Mouse (Mus musculus): ENCODE results near the gene Irs4.

Irs4 gene

DNA sequence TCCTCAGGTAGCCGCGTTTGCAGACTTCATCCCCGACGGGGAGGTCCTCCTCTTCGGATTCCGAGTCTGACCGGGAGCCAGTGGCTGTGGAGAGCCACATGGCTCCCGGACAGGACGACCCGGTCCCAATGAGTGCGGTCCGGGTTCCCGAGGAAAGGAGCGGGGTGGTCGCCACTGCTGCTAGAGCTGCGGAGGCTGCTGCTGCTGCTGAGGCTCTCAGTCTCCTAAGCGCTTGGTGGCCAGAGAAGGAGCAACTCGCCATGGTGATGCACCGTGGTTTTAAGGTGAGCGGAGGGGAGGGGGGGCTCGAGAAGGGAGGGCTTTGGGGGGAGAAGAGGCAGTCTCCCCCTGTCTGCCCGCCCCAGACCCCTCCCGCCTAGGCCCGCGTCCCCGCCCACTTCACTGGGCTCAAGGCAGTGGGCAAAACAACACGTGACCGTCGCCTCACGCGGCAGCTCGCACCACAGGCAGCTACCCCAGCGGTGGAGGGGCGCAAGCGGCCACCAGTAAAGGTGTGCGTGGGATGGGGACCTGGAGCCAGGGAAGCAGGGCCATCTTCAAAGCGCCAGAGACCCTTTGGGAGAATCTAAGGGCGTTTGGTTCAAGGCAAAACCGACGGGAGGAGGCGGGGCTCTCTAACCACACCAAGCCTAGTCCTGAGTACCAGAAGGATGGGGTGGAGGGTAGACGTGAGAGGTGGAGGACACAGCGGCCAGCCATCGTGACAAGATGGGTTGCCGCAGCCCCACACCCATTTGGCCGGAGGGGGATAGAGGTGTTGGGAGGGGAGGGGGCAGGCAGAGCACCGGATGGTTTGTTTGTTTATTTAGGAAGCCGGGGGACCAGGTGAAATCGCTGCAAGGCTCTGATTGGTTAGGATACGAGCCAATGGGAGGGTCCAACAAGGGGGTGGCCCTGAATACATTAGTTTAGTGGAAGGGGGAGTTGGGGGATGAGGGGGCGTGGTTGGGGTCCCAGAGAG lies at the start of gene Irs4:
Gene Irs4 (minus strand): TSS at position 327 of the 982 bp plus-strand sequence.
- no peak for DNase-seq (ENCODE audit: low spot score)

DNA sequence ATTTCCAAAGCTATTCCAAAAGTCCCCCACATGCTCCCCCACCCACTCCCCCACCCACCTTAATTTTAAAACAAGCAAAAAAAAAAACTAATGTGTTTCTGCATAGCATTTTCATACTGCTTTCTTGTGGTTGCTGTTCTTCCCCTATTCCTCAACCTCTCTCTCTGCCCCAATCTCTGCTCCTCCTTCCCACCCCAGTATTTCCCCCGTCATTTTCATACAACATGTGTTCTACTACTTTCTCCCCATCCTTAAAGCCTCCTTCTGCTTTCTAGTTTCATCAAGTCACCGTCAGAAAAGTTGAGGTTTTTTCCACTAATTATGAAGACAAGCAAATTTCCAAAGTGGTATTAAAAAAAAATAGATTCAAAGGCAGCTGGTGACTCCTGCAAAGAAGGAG lies 25.3 kb upstream of the Irs4 start:
- no peak for DNase-seq (ENCODE audit: low spot score)

DNA sequence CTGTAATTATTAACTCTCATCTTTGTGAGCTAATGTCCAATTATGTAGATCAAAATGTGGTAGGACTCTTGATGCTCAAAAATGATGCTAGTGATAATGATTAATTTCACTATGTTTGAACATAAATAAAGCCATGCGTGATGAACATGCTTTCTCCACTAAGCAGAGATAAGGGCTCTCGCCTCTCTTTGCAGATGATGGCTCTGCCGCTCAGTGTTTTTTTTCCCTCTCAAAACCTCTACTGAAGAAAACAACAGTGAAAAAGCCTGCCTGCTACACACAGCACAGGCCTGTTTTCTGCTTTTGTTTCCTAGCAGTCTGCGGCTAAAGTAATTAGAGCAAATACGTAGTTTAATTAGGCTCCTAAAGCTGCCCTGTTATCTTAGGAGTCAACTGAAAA lies 4.5 kb upstream of the Irs4 start:
- no peak for DNase-seq (ENCODE audit: low spot score)

DNA sequence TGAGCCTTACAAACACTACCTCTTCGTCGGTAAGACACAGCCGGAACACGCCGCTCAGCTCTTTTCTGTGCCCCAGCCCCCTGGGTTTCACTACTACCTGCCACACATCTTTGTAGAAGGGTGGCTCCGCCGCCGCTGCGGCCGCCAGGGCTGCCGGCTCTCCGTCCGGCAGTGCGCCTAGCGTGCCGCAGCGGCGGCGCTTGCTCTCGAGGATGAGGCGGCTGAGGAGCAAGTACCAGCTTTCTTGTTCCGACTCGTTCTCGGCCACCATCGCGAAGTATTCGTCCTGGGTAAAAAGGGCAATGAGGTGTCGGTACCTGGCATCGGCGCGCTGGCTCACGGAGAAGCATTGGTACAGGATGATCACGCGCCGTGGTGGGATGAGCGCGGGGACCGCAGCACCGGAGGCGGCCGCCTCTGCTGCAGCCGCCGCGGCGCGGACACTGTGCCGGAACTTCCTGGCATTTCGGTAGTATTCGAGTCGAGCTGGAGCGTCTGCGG lies 622 bp downstream of the Irs4 start:
- DNase-seq (ENCODE audit: low spot score) = no peak

DNA sequence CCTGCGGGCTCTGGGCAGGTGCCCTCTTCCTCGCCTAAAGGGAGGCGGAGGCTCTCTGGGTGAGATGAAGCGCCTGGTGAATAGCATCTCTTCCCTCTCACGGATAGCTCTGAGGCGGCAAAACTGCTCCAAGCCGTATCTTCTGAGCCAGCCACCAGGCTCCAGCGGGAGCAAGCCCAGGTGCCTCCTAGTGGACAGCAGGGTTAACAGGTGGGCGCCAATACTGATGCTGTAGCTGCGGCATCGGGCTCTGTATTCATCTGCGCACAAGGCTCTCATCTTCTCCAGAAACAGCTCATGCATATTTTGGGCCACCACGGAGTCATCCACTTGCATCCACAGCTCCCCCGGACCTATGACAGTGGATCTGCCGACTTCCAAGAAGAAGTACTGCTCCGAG lies 1.1 kb downstream of the Irs4 start:
- no peak for DNase-seq (ENCODE audit: low spot score)

DNA sequence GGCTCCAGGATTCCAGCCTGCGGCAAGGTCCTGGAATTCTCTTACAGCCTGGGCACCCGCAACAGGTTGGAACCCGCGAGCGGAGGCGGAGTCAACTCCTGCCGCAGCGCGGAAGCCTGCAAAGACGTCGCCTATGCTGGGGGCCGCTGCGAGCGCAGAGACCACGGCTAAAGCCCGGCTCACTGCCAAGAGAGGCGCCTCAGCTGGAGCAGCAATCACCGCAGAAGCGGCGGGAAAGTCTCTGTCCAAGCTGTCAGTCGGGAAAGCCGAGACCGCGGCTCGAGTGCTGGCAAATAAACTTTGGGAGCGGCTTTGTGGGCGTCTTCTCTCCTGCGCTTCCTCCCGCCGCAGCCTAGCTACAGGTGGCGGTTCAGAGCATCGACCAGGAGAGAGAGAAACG lies 3.3 kb downstream of the Irs4 start:
- DNase-seq (ENCODE audit: low spot score) = no peak

All from c-Kit-positive CD71-positive TER-119-positive erythroid progenitor cells, embryonic 14.5 days (primary cell).